Mouse (Mus musculus): ENCODE data around the gene Sfswap. TPM values are rescaled to one million over a fixed set of nuclear protein-coding genes. Genes with fewer than 3 reads are reported as not detected.

Sfswap gene
- 13.4 and 13.7 TPM in 2 replicates for polyA plus RNA-seq (2015; fragmentation: Nextera tagmentation; extraction: Ambion mirVana)

- Histone ChIP-seq H3K4me1 (ENCODE audit: control insufficient read depth, low read depth, low read length) (peaks cover 13% of the 10 kb centered on the region), H3K4me3 (ENCODE audit: low read depth, low read length) (peak within 1 kb of the TSS; percentile 85), H3K9me3 (replicated peaks; ENCODE audit: control insufficient read depth, low read length) (no peaks in the 10 kb centered on the region), H3K9ac (ENCODE audit: low read depth, low read length) (peak within 1 kb of the TSS; percentile 93), H3K27ac (ENCODE audit: low read length) (peak within 1 kb of the TSS; percentile 79), H3K4me2 (ENCODE audit: low read depth, low read length) (peak within 1 kb of the TSS; percentile 94), H3K27me3 (ENCODE audit: control insufficient read depth, insufficient read depth, low read depth, low read length) (peaks cover 4% of the 10 kb centered on the region; the same call in 1 of the 2 replicates), H3K36me3 (ENCODE audit: control insufficient read depth, insufficient read depth) (peaks cover 18% of the 10 kb centered on the region)
- ATAC-seq (ENCODE audit: low read depth): peak; percentile 69
- under 1% methylated on average over 66 of the region's 66 CpGs for WGBS (ENCODE audit: insufficient replicate concordance)
Measured at GRCm38 (mm10) chr5:129500722-129501634, at the start of gene Sfswap. TSS of gene Sfswap (plus strand) at chr5:129501221.

- no peak overlapping the region for H3K4me3 ChIP-seq (ENCODE audit: low read depth, low read length)
- ATAC-seq (ENCODE audit: low read depth): no peak
- WGBS (ENCODE audit: insufficient replicate concordance): 49% methylated on average over 3 of the region's 3 CpGs
Measured at GRCm38 (mm10) chr5:129452561-129452960, 48.5 kb upstream of the Sfswap start.

GRCm38 (mm10) chr5:129454802-129455528, 46.1 kb upstream of the Sfswap start:
- Histone ChIP-seq H3K9ac (ENCODE audit: low read depth, low read length) (no peak overlapping the region), H3K36me3 (ENCODE audit: control insufficient read depth, insufficient read depth) (no peaks in the 10 kb centered on the region), H3K4me3 (ENCODE audit: low read depth, low read length) (no peak overlapping the region), H3K9me3 (replicated peaks; ENCODE audit: control insufficient read depth, low read length) (no peaks in the 10 kb centered on the region), H3K4me2 (ENCODE audit: low read depth, low read length) (peak overlapping the region; percentile 25; the same call in 1 of the 2 replicates), H3K27ac (ENCODE audit: low read length) (no peak overlapping the region), H3K27me3 (ENCODE audit: control insufficient read depth, insufficient read depth, low read depth, low read length) (no peaks in the 10 kb centered on the region), H3K4me1 (ENCODE audit: control insufficient read depth, low read depth, low read length) (no peaks in the 10 kb centered on the region)
- WGBS (ENCODE audit: insufficient replicate concordance): 18% methylated on average over 13 of the region's 13 CpGs
- ATAC-seq (ENCODE audit: low read depth): peak; percentile 39; the same call in 1 of the 2 replicates

More at GRCm38 (mm10) chr5:129452561-129452960, 48.5 kb upstream of the Sfswap start:
- Histone ChIP-seq H3K4me1 (ENCODE audit: control insufficient read depth, low read depth, low read length) (no peaks in the 10 kb centered on the region), H3K4me2 (ENCODE audit: low read depth, low read length) (no peak overlapping the region), H3K9me3 (replicated peaks; ENCODE audit: control insufficient read depth, low read length) (no peaks in the 10 kb centered on the region), H3K9ac (ENCODE audit: low read depth, low read length) (no peak overlapping the region), H3K27ac (ENCODE audit: low read length) (no peak overlapping the region), H3K27me3 (ENCODE audit: control insufficient read depth, insufficient read depth, low read depth, low read length) (no peaks in the 10 kb centered on the region), H3K36me3 (ENCODE audit: control insufficient read depth, insufficient read depth) (no peaks in the 10 kb centered on the region)

DNA sequence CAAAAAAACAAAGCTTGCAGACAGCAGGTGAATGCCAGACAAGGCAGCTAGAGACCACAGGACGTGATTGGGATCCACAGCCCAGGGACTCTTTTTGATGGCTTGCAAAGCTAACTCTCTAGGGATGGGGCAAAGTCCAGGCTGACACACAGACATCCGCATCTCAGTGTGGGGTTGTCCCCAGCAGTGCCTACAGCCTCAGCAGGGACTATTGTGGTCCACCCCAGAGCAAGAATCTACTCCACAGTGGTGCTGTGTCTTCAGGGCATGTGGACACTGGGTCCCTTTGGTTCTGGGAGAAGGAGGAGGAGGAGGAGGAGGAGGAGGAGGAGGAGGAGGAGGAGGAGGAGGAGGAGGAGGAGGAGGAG, 45.5 kb upstream of the Sfswap start:
- Histone ChIP-seq H3K27me3 (ENCODE audit: control insufficient read depth, insufficient read depth, low read depth, low read length) (no peaks in the 10 kb centered on the region), H3K36me3 (ENCODE audit: control insufficient read depth, insufficient read depth) (no peaks in the 10 kb centered on the region), H3K9ac (ENCODE audit: low read depth, low read length) (no peak overlapping the region), H3K9me3 (replicated peaks; ENCODE audit: control insufficient read depth, low read length) (no peaks in the 10 kb centered on the region), H3K27ac (ENCODE audit: low read length) (no peak overlapping the region), H3K4me1 (ENCODE audit: control insufficient read depth, low read depth, low read length) (no peaks in the 10 kb centered on the region), H3K4me3 (ENCODE audit: low read depth, low read length) (no peak overlapping the region), H3K4me2 (ENCODE audit: low read depth, low read length) (no peak overlapping the region)
- no peak for ATAC-seq (ENCODE audit: low read depth)
- 36% methylated on average over 2 of the region's 2 CpGs for WGBS (ENCODE audit: insufficient replicate concordance)

- no peak for ATAC-seq (ENCODE audit: low read depth)
- Histone ChIP-seq H3K27ac (ENCODE audit: low read length) (no peak overlapping the region), H3K27me3 (ENCODE audit: control insufficient read depth, insufficient read depth, low read depth, low read length) (no peaks in the 10 kb centered on the region), H3K4me3 (ENCODE audit: low read depth, low read length) (no peak overlapping the region), H3K9me3 (replicated peaks; ENCODE audit: control insufficient read depth, low read length) (no peaks in the 10 kb centered on the region), H3K4me1 (ENCODE audit: control insufficient read depth, low read depth, low read length) (no peaks in the 10 kb centered on the region), H3K36me3 (ENCODE audit: control insufficient read depth, insufficient read depth) (no peaks in the 10 kb centered on the region), H3K4me2 (ENCODE audit: low read depth, low read length) (no peak overlapping the region), H3K9ac (ENCODE audit: low read depth, low read length) (no peak overlapping the region)
- WGBS (ENCODE audit: insufficient replicate concordance): 29% methylated on average over 9 of the region's 9 CpGs
Measured at GRCm38 (mm10) chr5:129456579-129457140, 44.4 kb upstream of the Sfswap start.

GRCm38 (mm10) chr5:129458109-129458508, 42.9 kb upstream of the Sfswap start:
- H3K4me3 ChIP-seq (ENCODE audit: low read depth, low read length): no peak overlapping the region
- H3K27me3 ChIP-seq (ENCODE audit: control insufficient read depth, insufficient read depth, low read depth, low read length): no peaks in the 10 kb centered on the region
- H3K27ac ChIP-seq (ENCODE audit: low read length): no peak overlapping the region
- H3K9me3 ChIP-seq (replicated peaks; ENCODE audit: control insufficient read depth, low read length): no peaks in the 10 kb centered on the region
- no peaks in the 10 kb centered on the region for H3K36me3 ChIP-seq (ENCODE audit: control insufficient read depth, insufficient read depth)
- H3K9ac ChIP-seq (ENCODE audit: low read depth, low read length): no peak overlapping the region
- ATAC-seq (ENCODE audit: low read depth): no peak
- 49% methylated on average over 7 of the region's 7 CpGs for WGBS (ENCODE audit: insufficient replicate concordance)
- no peak overlapping the region for H3K4me2 ChIP-seq (ENCODE audit: low read depth, low read length)
- H3K4me1 ChIP-seq (ENCODE audit: control insufficient read depth, low read depth, low read length): no peaks in the 10 kb centered on the region

DNA sequence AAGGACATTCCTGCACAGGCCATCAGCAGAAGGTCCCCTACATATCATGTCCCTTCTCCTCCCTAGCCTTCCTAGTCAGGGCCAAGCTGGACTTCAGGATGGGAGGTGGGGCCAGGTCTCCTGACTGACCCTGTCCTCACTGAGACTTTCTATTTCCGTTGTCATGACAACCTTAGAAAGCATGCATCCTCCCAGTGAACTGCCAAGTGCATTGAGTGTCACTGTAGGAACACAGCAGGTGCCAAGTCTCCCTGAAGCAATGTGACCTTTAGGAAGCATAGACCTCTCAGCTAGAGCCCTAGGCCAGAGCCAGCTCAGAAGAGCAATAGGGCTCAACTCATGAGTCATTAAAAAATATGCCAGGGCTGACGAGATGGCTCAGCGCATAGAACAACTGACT, 42.5 kb upstream of the Sfswap start:
- 71% methylated on average over 3 of the region's 3 CpGs for WGBS (ENCODE audit: insufficient replicate concordance)
- no peak for ATAC-seq (ENCODE audit: low read depth)

DNA sequence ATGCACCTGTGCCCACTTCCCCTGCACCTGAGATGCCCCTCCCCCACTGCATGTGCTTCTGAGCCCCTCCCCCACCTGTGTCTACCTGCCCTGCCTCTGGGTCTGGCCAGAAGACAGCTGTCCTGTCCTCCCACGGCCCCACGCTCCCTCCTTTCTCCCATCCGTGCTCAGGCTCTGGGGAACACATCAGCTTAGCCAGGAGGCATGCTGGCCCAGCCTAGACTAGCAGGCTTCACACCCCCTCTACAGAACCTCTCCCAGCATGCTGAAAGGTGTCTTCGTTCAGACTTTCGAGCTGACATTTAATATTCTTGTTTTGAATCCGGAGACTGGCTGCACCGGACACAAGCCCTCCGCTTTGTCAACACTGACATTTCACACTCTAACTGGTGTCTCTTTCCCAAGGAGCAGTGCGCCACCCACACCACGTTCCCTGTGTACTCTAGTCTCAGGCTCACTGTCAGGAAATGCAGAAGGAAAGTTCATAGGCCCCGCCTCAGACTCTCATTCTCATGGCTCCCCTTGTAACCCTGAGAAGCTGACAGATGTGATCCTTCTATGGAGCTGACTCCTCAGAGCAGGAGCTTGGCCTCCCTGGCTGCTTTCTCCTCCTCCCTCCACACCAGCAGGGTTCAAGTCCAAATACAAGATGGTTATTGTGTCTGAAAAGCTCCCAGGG, 40.1 kb upstream of the Sfswap start:
- no peaks in the 10 kb centered on the region for H3K4me1 ChIP-seq (ENCODE audit: control insufficient read depth, low read depth, low read length)
- 58% methylated on average over 11 of the region's 11 CpGs for WGBS (ENCODE audit: insufficient replicate concordance)
- H3K4me3 ChIP-seq (ENCODE audit: low read depth, low read length): no peak overlapping the region
- no peak for ATAC-seq (ENCODE audit: low read depth)
- H3K9me3 ChIP-seq (replicated peaks; ENCODE audit: control insufficient read depth, low read length): no peaks in the 10 kb centered on the region
- no peaks in the 10 kb centered on the region for H3K27me3 ChIP-seq (ENCODE audit: control insufficient read depth, insufficient read depth, low read depth, low read length)
- no peak overlapping the region for H3K27ac ChIP-seq (ENCODE audit: low read length)
- H3K36me3 ChIP-seq (ENCODE audit: control insufficient read depth, insufficient read depth): no peaks in the 10 kb centered on the region
- no peak overlapping the region for H3K9ac ChIP-seq (ENCODE audit: low read depth, low read length)
- no peak overlapping the region for H3K4me2 ChIP-seq (ENCODE audit: low read depth, low read length)

More for the DNA sequence above, 42.5 kb upstream of the Sfswap start:
- H3K36me3 ChIP-seq (ENCODE audit: control insufficient read depth, insufficient read depth): no peaks in the 10 kb centered on the region
- H3K27ac ChIP-seq (ENCODE audit: low read length): no peak overlapping the region
- H3K9ac ChIP-seq (ENCODE audit: low read depth, low read length): no peak overlapping the region
- H3K4me3 ChIP-seq (ENCODE audit: low read depth, low read length): no peak overlapping the region
- H3K27me3 ChIP-seq (ENCODE audit: control insufficient read depth, insufficient read depth, low read depth, low read length): no peaks in the 10 kb centered on the region
- H3K4me2 ChIP-seq (ENCODE audit: low read depth, low read length): no peak overlapping the region
- no peaks in the 10 kb centered on the region for H3K4me1 ChIP-seq (ENCODE audit: control insufficient read depth, low read depth, low read length)
- no peaks in the 10 kb centered on the region for H3K9me3 ChIP-seq (replicated peaks; ENCODE audit: control insufficient read depth, low read length)
